Mouse (Mus musculus) right cerebral cortex, adult 18-20 months (tissue): ENCODE data around the gene Ccdc162.

ENCODE experiments used
- DNase-seq: peaks from one replicate; pipeline ENCODE4 v3.0.0; 2022; ENCODE audit warnings: mixed read lengths

Gene Ccdc162

GRCm38 (mm10) chr10:41535991-41536390 lies 180.4 kb downstream of the Ccdc162 start:
- DNase-seq: no peak

GRCm38 (mm10) chr10:41529972-41530371 lies 186.5 kb downstream of the Ccdc162 start:
- DNase-seq: no peak

DNA sequence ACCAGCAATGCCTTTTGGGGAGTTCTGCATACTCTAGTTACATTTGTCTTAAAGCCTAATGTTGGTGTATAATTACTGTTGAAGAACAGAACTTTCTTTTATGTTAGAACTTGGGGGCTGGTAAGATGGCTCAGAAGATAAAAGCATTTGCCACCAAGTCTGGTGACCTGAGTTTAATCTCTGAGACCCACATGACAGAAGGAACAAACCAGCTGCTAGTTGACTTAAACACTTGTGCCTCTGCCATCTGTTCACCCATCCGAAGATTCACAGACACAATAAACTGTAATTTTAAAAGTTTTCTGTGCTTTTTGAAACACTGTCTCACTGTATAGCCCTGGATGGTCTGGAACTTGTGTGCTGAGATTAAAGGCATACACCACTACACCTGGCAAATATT lies 190.7 kb downstream of the Ccdc162 start:
- no peak for DNase-seq

DNA sequence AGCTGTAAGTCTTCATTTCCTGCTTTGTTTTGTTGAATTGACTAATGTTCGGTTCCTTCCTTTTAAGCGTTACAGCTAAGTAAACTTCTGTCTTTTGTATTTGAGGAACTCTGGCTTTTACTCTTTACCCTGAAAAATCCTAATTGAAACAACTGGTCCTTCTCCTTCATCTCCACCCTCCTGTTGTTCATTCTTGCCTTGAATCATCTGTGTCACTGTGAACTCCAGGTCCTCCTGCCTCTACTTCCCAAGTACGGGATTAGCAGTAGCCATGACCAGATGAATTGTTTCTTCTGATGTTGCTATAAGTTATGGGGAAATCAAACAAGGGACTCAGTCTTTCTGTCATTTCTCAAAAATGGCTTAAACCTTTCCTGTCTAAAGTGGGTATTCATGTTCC lies 193.0 kb downstream of the Ccdc162 start:
- no peak for DNase-seq

GRCm38 (mm10) chr10:41520410-41520673 lies 196.1 kb downstream of the Ccdc162 start:
- no peak for DNase-seq

DNA sequence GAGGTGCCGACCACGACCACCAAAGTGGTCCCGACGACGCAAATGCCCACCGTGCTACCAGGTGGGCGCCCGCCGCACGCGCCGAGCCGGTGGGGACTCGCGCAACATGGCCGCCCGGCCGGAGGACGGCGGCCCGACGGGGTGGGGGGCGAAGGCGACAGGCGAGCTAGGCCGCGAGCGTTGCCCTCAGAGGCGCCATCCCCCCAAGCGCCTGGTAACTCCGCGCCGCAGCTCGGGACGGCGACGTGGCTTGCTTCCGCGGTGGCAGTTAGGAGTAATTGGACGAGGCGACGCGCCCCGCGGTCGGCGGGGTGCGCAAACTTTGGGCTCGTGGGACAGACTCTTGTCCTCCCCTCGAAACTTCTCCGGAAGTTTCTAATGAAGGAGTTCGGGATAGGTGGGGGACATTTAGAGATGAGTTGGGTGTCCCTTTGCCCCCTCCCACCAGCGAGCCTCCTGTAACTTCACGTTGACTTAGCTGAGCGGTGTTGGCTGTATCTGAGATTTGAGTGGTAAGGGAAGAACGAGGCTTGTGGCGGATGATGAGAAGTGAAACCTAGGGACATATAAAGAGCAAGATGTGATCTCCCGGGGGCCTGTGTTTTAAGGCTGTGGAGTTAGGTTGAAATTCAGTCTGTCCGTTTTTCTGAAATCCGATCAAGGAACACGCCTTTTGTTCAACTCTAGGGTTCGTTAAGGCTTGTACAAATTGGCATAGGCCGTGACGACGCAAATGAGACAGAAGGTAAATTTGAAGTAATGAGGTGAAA lies 196.6 kb downstream of the Ccdc162 start:
- peak; percentile 29 for DNase-seq

GRCm38 (mm10) chr10:41518981-41519618 lies 197.3 kb downstream of the Ccdc162 start, which contains the start of gene Cd164:
Cd164 (plus strand) TSS chr10:41519414.
- peak; percentile 90 for DNase-seq

- DNase-seq: peak; percentile 47
Measured at GRCm38 (mm10) chr10:41518508-41518980, 197.9 kb downstream of the Ccdc162 start.

DNA sequence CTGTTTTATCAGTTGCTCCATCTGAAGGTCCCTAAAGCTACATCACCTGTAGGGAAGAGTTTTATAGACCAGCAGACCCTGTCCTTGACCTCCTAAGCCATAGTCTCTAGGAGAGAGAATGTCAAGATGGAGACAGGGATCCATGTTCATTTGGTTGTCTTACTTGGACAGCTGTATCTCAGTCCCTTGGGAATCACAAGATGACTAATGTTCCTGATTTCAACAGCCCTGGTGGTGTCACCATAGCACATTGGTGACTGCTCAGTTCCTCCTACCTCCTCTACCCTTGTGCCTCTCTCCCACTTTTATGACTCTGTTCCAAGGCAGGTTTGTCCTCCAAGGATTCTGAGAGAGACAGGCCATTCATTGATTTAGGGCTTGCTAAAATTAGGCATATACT lies 201.5 kb downstream of the Ccdc162 start:
- no peak for DNase-seq

GRCm38 (mm10) chr10:41514301-41514700 lies 202.1 kb downstream of the Ccdc162 start:
- DNase-seq: no peak

- no peak for DNase-seq
Measured at GRCm38 (mm10) chr10:41509160-41509559, 207.3 kb downstream of the Ccdc162 start.

- peak; percentile 73 for DNase-seq
Measured at GRCm38 (mm10) chr10:41505446-41505845, 211.0 kb downstream of the Ccdc162 start.

DNA sequence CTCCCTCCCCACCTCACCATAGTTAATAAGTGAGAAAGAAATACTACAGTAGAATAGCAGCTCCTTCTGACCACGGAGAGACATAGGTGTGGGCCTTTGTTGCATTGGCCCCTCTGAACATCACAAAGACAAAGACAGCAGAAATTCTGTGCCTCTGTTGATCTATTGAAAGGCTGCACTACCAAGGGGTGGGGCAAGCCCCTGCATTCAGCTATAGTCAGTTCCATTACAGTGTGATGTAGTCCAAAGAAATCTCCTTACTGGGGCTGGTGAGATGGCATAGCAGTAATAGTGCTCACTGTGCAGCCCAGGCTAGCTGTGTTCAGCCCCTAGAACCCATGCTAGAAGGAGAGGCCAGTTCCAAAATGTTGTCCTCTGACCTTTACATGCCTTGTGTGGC lies 211.4 kb downstream of the Ccdc162 start:
- no peak for DNase-seq

- peak; percentile 50 for DNase-seq
Measured at GRCm38 (mm10) chr10:41500941-41501340, 215.5 kb downstream of the Ccdc162 start.

- no peak for DNase-seq
Measured at GRCm38 (mm10) chr10:41491111-41491510, 225.3 kb downstream of the Ccdc162 start.

DNA sequence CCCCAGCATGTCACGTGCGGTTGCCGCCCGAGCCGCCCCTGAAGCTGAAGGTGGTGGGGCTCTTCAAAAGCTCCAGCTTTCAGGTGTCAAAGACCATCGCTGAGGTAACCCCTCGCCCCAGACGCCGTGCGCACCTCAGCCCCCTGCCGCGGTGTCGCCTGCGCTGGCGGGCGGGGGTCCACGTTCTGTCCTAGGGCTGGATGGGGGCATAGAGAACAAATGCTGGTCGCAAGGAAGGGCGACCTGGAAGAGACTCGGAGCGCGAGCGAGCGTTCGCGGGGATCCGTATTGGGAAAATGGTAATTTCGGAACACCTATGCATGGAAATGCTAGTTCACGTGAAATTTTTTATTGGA lies 225.9 kb downstream of the Ccdc162 start:
- DNase-seq: no peak

GRCm38 (mm10) chr10:41489708-41490517 lies 226.5 kb downstream of the Ccdc162 start, which contains the start of the genes Smpd2 and Ppil6:
Smpd2 (minus strand) TSS chr10:41490369.
Ppil6 (plus strand) TSS chr10:41490439.
- peak; percentile 94 for DNase-seq

- DNase-seq: no peak
Measured at GRCm38 (mm10) chr10:41489294-41489693, 227.1 kb downstream of the Ccdc162 start.

DNA sequence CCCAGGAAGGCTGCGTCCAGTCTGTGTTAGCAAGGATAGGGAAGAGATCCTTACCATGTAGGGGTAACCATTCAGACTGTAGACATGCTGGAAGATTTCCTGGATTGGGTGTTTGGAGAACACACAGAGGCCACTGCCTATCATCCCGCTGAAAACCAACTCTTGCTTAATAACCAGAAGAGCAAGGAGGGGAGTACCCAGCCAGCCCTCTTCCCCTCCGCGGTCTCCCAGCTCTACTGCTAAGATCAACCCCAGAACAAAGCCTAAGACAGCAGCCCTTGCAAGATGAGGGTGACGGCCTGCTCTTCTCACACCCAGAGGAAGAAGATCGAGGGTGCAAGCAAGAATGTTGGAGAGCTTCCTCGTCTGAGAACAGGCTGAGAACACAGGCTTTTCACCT lies 227.6 kb downstream of the Ccdc162 start:
- no peak for DNase-seq
